Comparison of ENCODE assay signal across 7 mouse cellular contexts in genomic region chr6:67168803-67169202, GRCm38 (mm10).
DNase-seq lines count a peak whose midpoint lies in the region; ATAC-seq lines count a peak whose summit lies in the region.

No protein-coding gene starts in this region.

- peak overlapping the region; percentile 40; the same call in 1 of the 2 replicates for H3K27ac ChIP-seq in lung, embryonic 16.5 days (ENCODE audit: low read length)
- no peak overlapping the region for H3K27ac ChIP-seq in forebrain, embryonic 16.5 days (ENCODE audit: low read length)
- H3K27ac ChIP-seq in liver, embryonic 13.5 days, result peak overlapping the region; percentile 40
- peak overlapping the region; percentile 61; the same call in 1 of the 2 replicates for H3K27ac ChIP-seq in stomach, embryonic 16.5 days (ENCODE audit: low read length)

- no peak for ATAC-seq in lung, embryonic 16.5 days (ENCODE audit: low read depth)
- no peak; the same call in 1 of the 2 replicates for ATAC-seq in forebrain, embryonic 16.5 days
- ATAC-seq in liver, embryonic 13.5 days (ENCODE audit: low read depth), result no peak
- no peak for ATAC-seq in stomach, embryonic 16.5 days (ENCODE audit: insufficient read depth, low FRiP score)

- WGBS in lung, embryonic 16.5 days, result 23% methylated on average over 2 of the region's 2 CpGs
- WGBS in forebrain, embryonic 16.5 days, result 42% methylated on average over 2 of the region's 2 CpGs
- WGBS in liver, embryonic 13.5 days (ENCODE audit: insufficient replicate concordance), result 16% methylated on average over 2 of the region's 2 CpGs
- WGBS in stomach, embryonic 16.5 days, result 31% methylated on average over 2 of the region's 2 CpGs

- no peaks in the 10 kb centered on the region for H3K9me3 ChIP-seq in lung, embryonic 16.5 days (ENCODE audit: control insufficient read depth, low read length)
- H3K9me3 ChIP-seq in forebrain, embryonic 16.5 days (ENCODE audit: control insufficient read depth, low read length), result no peaks in the 10 kb centered on the region
- H3K9me3 ChIP-seq in liver, embryonic 13.5 days (replicated peaks), result no peaks in the 10 kb centered on the region
- H3K9me3 ChIP-seq in stomach, embryonic 16.5 days (replicated peaks; ENCODE audit: control insufficient read depth, low read length), result no peaks in the 10 kb centered on the region

- no peaks in the 10 kb centered on the region for H3K27me3 ChIP-seq in lung, embryonic 16.5 days (ENCODE audit: control insufficient read depth, insufficient read depth, low read depth, low read length)
- no peaks in the 10 kb centered on the region for H3K27me3 ChIP-seq in forebrain, embryonic 16.5 days (replicated peaks; ENCODE audit: control insufficient read depth, insufficient read depth, low read length)
- no peaks in the 10 kb centered on the region for H3K27me3 ChIP-seq in liver, embryonic 13.5 days
- H3K27me3 ChIP-seq in stomach, embryonic 16.5 days (ENCODE audit: control insufficient read depth, insufficient read depth, low read length), result no peaks in the 10 kb centered on the region

- H3K9ac ChIP-seq in lung, embryonic 16.5 days (ENCODE audit: low read length), result peak overlapping the region; percentile 65
- peak overlapping the region; percentile 69; the same call in 1 of the 2 replicates for H3K9ac ChIP-seq in forebrain, embryonic 16.5 days (replicated peaks; ENCODE audit: low read depth, low read length)
- peak overlapping the region; percentile 51 for H3K9ac ChIP-seq in liver, embryonic 13.5 days
- peak overlapping the region; percentile 67 for H3K9ac ChIP-seq in stomach, embryonic 16.5 days (ENCODE audit: low read length)

- peak overlapping the region; percentile 54 for H3K4me3 ChIP-seq in lung, embryonic 16.5 days (ENCODE audit: low read length)
- peak overlapping the region; percentile 56 for H3K4me3 ChIP-seq in forebrain, embryonic 16.5 days (replicated peaks; ENCODE audit: low read length)
- peak overlapping the region; percentile 45 for H3K4me3 ChIP-seq in liver, embryonic 13.5 days (replicated peaks)
- peak overlapping the region; percentile 58 for H3K4me3 ChIP-seq in stomach, embryonic 16.5 days (replicated peaks; ENCODE audit: low read length)

- no peaks in the 10 kb centered on the region for H3K36me3 ChIP-seq in lung, embryonic 16.5 days (ENCODE audit: control insufficient read depth, insufficient read depth, low read length)
- H3K36me3 ChIP-seq in forebrain, embryonic 16.5 days (ENCODE audit: control insufficient read depth, insufficient read depth), result no peaks in the 10 kb centered on the region
- no peaks in the 10 kb centered on the region for H3K36me3 ChIP-seq in liver, embryonic 13.5 days
- no peaks in the 10 kb centered on the region for H3K36me3 ChIP-seq in stomach, embryonic 16.5 days (ENCODE audit: control insufficient read depth, insufficient read depth, low read length)

- peak overlapping the region; percentile 71 for H3K4me2 ChIP-seq in lung, embryonic 16.5 days (ENCODE audit: low read depth, low read length)
- peak overlapping the region; percentile 54 for H3K4me2 ChIP-seq in forebrain, embryonic 16.5 days (ENCODE audit: low read length)
- H3K4me2 ChIP-seq in liver, embryonic 13.5 days, result peak overlapping the region; percentile 58
- peak overlapping the region; percentile 56 for H3K4me2 ChIP-seq in stomach, embryonic 16.5 days (ENCODE audit: low read depth, low read length)

- DNase-seq in lung, postnatal 14 days, result no peak
- no peak for DNase-seq in liver, embryonic 13.5 days
- no peak for DNase-seq in adrenal gland, postnatal 14 days
- no peak for DNase-seq in adrenal gland, adult 18-20 months (ENCODE audit: low spot score in 2 of 2)

- H3K4me1 ChIP-seq in lung, embryonic 16.5 days (replicated peaks; ENCODE audit: control insufficient read depth, insufficient read depth, low read length), result no peaks in the 10 kb centered on the region
- 0 out of 2 replicates have a peak, but pooled peaks cover 2% of the 10 kb centered on the region for H3K4me1 ChIP-seq in forebrain, embryonic 16.5 days (replicated peaks; ENCODE audit: control insufficient read depth, insufficient read depth, low read length)
- H3K4me1 ChIP-seq in liver, embryonic 13.5 days (replicated peaks), result peaks cover 53% of the 10 kb centered on the region
- H3K4me1 ChIP-seq in stomach, embryonic 16.5 days (ENCODE audit: control insufficient read depth, insufficient read depth, low read length), result peaks cover 7% of the 10 kb centered on the region
